Mouse (Mus musculus) adrenal gland (tissue): Measurements from ENCODE around the gene Adora3.

Experiments used
- intact Hi-C: fragments of 180-260 bp; cut with DNase I; formaldehyde crosslinking; loops from one replicate; pipeline ENCODE4 v1.15.1; 2025
- long read RNA-seq, 2 experiments: library from polyadenylated mRNA; unstranded; transcript quantifications; one replicate each; pipeline ENCODE4 v2.0.0; 2020; ENCODE audit warnings: borderline replicate concordance in 1 of 2; ENCODE audit not compliant: insufficient replicate concordance in 1 of 2

Gene Adora3
- long read RNA-seq, experiment 1 = 0 reads
- long read RNA-seq, experiment 2 = 0 reads

DNA sequence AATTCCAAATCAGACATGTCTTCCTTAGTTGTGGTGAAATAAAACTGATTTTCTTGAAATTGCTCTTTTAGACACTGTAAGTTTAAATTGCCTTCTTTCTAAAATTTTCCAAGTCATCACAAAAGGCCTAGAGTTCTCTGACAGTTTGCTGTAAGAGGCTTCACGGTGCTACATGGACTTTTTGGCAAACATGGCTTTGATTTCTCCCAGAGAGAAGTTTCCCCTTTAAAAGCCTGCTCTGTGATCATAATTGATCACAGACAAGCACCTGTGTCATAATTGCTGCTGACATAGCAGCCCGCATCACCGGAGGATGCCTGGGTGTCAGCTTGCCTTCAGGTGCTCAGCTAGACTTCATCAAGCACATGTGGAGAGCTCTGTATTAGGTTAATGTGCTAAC lies at the start of gene Adora3, which contains the start of gene Tmigd3:
TSS of gene Adora3 (plus strand) at position 301 of the 400 bp plus-strand sequence.
TSS of gene Tmigd3 (plus strand) at position 346 of the 400 bp plus-strand sequence.
- intact Hi-C loops = loop anchor here (5.0 kb wide), 1 partner anchor 58 kb away; no protein-coding TSS in a partner anchor

DNA sequence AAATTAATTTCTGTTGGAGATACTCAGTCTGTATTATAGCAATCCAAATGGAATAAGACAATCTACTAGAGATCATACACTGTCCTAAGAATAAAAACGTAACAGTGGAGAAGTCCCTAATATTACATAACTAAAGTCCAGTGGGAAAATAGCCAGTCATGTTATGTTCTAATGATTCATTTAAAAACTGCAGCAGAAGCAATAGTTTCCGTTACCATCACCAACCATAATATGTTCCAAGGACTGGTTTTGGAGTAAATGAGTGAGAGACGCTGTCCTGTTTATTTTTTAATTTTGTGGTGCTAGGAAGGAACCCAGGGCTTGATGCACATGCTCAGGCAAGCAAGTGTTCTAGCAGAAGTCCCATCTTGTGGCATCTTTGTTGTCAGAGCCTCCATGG lies 49.2 kb upstream of the Adora3 start:
- intact Hi-C loops = no loop called here

DNA sequence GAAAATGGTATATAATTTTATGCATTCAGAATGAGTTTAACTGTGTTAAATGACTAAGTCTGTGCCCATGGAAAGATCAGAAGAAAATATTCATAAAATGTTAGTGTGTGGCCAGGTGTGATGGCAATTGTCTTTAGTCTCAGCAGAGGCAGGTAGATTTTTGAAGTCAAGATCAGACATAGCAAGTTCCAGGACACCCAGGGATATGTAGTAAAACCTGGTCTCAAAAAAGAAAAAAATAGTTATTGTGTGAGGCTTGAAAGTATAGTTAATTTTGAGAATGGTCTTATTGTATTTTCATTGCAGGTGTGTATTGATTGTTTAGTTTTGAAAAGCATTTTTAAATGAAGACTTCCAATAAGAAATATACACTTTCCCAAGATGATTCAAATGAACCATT lies 47.0 kb upstream of the Adora3 start:
- intact Hi-C loops = no loop called here

DNA sequence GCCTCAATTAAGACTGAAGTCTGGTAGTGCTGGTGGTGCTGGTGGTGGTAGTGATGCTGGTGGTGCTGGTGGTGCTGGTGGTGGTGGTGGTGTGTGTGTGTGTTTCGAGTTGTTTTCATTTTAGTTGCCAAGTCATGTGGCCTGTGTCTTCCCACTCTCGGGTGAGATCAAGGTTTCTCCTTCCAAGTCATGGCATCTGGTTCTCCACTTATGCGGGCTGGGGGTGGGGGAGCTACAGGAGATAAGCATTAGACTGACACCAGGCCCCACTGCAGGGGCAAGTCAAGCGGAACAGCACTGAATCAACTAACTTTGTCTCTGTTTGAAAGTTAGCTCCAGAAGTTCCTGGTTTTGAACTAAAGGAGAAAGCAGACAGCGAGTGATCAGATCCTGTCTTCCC lies 46.6 kb upstream of the Adora3 start:
- intact Hi-C loops = no loop called here

DNA sequence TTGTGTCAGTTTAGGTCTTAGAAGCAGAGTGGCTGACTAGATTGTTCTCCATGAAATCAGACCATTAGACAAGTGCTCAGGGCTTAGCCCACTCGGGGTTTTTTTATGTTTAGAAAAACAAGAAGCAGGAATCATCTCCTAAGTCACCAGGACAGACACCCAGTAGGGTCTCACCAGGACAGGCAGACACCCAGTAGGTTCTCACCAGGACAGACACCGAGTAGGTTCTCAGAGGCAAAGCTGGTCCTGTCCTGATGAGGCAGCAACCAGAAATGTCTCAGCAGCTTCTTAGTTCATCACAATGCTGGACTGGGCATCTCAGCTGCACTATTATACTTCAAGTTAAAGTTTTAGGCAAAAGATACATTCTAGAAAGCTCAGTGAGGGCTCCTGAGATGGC lies 46.0 kb upstream of the Adora3 start:
- intact Hi-C loops = no loop called here

DNA sequence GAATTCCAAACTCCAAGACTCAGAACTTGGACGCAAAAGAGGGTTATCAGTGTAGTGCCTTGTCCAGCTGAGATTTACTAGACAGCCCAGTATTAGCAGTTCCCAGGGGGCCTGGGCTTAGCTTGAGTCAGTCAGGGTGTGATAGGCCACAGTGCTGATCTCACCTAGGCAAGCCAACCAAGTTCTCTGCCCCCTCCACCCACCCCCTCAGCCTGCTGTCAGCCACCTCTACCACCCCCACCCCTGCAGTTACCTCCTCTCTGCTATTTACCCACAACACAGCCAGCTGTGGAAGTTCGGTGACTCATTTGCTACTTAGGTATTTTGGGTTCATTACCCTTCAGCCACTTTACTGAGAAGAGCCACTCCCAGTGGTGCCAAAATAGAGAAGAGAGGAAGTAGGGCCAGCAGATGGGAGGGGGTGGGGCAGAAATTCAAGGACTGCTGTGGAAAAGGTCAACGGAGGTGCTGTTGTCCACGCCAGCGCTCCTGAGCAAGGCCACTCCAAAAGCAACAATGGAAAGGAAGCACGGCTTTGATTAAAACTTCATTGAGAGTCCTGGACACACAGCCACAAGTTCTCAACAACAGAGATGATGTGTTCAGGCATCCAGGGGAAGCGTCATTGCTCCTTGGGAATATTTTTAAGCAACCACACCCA lies 45.0 kb upstream of the Adora3 start:
- intact Hi-C loops = no loop called here

DNA sequence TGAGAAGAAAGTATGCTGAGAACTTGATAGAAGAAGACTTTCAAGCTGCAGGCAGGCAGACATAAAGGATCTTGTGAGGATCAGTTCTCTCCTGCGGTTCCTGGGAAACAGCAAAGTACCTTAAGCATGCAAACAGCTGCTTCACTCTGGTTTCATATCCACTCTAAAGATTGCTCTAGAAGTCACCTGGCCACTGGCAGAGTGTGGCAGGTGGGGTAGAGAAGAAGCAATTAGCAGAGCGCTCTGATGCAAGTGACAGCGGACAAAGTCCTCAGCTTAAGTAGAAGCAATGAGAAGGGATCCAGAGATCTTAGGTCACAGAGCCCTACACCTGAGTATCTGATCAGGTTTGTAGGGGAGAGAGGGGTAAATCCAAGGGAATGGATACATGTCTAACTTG lies 39.1 kb upstream of the Adora3 start:
- intact Hi-C loops = no loop called here

DNA sequence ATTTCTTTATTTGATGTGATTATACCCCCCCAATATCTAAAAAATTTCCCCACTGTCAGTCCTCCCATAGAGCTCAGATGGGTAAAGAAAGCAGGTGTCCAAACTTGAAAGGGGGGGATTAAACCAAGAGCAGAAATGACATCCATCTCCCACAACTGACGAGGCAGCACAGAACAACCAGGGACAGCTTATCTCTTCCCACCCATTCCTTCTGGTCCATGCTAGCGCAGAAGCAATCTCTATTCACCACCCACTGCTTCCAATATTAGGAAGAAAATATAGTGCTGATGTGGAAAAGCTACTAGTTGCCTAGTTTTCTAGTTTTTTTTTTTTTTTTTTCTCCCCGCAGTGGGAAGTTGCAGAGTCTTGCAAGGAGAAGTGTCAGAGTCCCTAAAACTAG lies 34.8 kb upstream of the Adora3 start:
- intact Hi-C loops = no loop called here

DNA sequence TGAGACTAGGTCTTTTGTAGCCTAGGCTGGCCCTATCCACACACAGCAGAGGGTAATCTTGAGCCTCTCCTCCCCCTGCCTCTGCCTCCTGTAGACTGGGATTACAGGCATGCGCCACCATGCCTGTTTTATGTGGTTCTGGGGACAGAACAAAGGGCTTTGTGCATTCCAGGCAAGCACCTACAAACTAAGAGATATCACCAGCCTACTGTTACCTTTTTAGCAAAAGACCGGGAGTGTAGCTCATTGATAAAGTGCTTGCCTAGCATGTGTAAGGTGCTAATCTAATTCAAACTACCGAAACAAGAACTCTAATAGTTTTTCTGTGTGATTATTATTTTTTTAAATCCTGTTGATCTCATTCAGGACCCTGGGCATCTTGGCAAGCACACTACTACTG lies 33.8 kb upstream of the Adora3 start:
- intact Hi-C loops = no loop called here

DNA sequence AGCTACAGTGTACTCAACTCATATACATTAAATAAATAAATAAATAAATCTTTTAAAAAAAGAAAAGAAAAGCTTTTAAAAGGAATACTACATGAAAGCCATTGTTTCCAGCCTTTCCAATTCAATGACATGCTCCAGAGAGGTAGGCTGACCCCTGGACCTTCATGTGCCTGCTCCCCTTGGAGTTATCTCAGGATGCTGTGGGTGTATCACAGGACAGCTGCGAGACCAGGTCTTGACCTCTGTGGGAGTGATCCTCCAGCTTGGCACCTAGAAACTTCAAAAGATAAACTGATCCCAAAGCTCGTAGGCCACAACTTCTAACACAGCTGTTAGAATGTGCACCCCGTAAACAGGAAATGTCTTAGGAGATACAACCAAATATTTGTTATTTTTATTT lies 32.0 kb upstream of the Adora3 start:
- intact Hi-C loops = no loop called here

DNA sequence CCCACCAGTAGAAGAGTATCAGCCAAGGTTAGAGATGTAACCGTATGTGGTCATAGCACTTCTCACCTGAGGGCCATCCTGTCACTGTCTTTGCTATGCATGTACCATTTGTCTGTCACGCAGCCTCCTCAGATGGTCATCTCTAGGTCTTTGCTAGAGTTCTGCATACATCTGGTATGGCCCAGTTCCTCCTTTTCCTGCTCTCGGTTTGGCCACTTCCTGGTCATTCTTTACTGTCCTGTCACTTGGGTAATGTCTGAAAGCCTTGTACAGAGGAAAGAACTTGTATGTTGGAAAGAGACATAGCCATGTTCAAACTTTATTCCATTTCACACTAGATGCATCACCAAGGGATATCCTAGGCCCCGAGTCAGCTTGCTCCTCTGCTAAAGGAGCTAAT lies 30.8 kb upstream of the Adora3 start:
- intact Hi-C loops = no loop called here

DNA sequence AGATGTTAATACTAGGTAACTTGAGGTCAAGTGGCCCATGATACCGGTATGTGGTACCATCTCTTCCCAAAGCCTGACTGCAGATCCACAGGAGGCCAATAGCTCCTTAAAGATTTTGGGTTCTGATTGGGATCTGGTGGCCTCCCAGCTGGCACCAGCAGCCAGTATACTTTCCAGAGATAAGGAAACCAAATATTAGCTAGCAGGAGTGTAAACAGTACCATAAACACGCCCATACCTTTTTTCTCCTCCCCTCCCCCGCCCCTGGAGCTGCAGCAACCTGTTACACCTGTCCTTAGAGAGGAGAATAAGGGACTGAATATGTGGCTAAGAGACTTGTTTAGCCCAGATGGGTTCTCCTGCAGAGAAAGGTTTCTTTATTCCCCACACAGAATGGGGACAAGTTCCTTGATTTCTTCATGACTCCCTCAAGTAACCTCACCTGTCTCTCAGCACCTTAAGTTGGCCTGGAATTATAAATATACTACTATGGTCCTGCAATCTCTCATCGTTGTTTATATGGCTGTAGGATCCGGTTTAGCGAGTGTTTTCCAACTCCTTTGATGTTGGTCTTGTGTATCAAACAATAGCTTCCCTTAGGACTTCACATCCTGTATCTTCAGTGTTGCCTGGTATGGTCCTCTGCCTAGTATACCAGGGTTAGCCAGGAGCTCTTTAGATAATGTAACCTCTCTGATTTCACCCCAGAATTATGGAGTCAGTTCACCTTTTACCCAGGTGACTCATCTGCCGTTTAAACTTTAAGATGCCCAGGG lies 24.2 kb upstream of the Adora3 start:
- intact Hi-C loops = no loop called here

DNA sequence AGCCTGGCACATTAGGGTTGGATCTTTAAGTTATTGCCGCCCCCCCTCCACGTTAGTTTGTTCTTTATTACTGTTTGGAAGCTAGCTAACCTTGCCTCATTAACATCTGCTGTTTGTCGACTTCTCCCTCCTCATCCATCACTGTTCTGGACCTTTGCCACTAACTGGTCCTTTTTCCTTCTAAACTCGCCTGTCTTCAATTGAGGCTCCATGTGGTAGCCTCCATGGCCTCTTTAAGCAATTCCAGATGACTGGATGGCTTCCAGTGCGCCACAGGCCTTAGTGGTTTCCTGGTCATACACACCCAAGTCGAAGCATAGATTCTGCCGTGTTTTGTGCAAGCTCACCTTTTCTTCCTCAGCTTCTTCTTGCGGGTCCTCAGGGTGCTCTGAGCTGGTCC lies 16.9 kb upstream of the Adora3 start:
- intact Hi-C loops = no loop called here

DNA sequence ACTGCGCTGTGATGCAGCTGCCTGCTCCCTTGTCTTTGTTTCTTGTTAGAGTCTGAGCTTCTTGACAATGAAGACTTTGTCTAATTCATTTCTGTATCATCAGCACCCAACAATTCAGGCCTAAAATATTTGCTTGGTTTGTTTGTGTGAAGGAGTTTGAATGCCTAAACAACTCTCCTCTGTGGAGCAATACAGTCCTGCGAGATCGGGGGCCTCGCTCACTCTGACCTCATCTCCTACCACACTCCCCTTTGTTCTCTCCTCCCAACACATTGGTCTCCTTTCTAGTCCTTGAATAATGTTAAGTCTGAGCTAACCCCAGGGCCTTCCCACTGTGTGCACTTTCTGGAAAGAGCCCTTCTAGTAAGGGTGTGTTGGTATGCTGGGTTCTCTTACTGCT lies 15.9 kb upstream of the Adora3 start:
- intact Hi-C loops = no loop called here

DNA sequence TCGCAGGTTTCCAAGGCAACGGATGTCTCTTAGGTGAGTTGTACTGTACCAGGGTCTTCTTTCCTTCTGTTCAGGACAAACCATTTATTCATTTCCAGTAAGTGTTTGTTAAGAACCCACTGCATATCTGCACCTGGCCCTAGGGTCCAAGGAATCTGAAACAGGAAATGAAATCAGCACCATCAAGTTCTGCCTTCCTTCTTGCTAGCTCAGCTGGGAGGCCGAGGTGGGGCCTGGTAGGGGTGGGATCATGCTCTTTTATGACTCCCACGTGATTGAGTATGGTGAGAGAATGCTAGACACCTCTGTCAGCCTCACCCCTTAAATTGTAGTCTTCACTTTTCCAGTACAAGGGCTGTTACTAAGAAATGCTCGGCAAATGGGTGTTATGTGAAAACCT lies 13.1 kb upstream of the Adora3 start:
- intact Hi-C loops = no loop called here

DNA sequence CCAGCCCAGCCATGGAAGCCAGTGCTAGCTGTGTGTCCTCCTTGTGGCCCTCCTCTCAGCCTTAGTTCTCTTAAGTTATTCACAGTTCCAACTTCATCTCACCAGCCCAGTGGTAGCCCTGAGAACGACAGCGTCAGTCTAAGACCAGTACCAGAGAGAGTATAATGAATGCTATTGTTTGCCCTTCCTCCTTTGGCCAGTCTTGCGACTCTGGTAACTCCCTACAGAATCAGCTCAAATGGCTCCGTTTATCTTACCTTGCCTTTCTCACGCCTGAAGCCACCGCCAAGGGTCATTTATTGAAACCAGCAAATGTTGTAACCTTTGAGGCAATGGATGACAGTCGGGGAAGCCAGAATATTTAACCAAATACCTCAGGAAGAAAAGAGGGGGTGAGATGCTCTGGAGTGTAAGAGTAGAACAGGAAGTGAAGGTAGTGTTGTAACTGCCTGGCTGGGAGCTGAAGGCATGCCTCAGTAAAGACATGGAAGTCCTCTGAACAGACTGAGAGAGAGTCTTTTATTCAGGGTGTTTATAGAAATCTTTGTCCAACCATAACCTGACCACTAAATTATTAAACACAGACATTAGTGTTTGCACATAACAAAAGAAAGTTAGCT lies 8.8 kb upstream of the Adora3 start:
- intact Hi-C loops = no loop called here

DNA sequence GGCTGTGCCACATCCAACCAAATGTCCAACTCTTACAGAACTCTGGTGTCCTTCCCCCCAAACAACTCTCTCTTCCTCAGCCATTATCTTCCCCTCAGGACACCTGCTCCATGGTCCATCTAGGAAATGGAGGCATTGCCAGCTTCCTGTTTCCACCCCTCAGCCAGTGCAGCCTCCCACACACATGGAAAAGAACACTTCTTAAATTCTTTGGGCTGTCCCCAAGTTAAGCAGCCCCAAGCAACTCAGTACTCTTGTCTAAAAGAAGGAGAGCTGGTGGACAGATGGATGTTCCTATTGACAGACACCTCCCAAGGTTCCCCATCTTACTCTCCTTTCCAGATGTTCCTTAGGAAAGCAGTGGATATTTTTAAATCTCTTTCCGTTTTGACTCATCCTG lies 6.5 kb upstream of the Adora3 start:
- intact Hi-C loops = no loop called here

DNA sequence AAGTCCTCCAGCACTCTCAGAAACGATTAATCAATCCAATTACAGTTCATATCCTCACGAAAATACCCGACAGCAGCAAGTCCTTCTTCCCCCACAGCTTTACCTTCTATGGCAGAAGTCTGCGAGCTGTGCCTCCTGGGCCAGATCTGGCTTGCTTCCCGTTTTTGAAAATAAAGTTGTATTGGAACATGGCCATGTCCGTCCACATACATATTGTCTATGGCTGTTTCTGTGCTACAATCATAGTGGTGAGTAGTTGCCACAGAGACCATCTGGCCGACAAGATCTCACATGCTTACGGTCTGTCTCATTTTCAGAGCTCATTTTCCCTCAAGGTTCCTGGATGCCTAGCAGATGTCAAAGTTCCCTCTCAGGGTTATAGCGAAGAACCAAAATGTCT lies 5.5 kb upstream of the Adora3 start:
- intact Hi-C loops = no loop called here

DNA sequence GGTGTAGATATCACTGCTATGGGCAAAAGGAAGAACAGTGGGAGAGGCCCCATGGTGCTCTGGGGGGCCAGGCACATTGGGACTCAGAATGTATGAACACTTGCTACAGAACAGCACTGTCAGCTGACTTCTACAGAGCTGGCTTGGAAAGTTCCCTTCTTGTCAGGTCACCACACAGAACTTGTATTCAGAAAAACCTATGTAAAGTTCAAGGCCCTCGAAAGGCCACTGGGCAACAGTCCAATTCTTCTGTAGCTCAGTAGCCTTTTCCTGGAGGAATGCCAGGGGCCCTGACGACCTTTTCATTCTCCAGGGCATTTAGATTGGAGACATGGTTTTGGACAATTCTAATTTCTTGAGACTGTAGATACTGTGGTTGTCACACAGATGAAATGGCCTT lies 2.5 kb upstream of the Adora3 start:
- intact Hi-C loops = no loop called here

DNA sequence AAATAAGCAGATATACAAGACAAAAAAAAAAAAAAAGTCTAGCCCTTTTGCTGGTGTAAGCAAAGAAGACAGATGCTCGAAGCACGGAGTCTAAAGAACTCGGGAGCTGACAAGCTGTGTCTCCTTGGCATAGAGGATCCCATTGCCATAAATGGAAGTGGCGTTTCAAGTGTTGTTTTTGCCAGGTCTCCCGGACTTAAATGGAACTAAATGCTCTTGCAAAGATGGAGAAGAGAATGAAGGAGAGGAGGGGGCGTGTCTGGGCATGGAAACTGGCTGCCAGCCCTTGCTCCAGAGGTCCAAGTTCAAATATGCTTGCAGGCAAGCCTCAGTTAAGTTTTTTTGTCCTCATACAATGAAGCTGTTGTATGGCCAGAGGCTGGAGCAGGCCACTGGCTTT lies 1.4 kb downstream of the Adora3 start:
- intact Hi-C loops = loop anchor here (5.0 kb wide), 1 partner anchor 60 kb away; no protein-coding TSS in a partner anchor

DNA sequence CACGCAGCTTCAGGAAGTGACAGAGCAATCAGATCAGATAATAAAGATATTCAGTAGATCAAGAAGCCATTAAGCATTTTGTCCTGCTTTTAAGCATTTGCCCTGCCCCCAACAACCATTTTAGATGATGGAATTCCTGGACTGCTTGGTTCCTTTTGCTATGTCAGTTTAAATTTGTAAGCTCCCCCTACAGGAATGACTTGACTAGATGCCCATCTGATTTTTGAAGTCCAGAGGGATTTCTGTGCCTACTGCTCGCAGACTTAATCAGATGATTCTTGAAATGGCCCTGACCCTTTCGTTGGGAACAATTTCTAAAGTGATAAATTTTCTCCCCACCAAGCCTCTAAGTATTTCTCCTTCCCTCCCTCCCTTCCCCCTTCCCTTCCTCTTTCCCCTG lies 1.9 kb downstream of the Adora3 start:
- intact Hi-C loops = loop anchor here (5.0 kb wide), 1 partner anchor 60 kb away; no protein-coding TSS in a partner anchor
